Mouse (Mus musculus): Measurements from ENCODE around the gene Rtkn2.

DNA sequence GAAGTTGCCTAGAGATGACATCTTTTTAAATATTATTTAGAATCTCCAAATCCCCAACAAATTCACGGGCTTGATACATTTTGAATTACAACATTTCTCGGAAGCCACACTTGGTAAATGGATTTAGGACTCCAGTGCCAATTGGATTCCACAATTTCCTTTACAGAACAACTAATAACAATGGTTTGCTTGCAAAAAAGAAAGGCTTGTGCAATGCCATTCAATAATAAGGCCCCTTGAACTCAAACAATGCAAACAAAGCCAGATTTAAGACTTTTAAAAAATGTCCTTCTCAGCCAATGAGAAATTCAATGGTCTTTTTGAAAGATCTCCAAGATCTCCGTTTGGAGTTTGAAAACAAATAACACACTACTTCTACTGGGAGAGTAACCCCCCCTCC is 114.1 kb downstream of the Rtkn2 start:
- TF ChIP-seq POLR2A (IDR thresholded peaks at IDR 0.05; ENCODE audit: borderline replicate concordance, control insufficient read depth, low read depth, low read length) (no peak), CTCF (IDR thresholded peaks at IDR 0.05; ENCODE audit: control insufficient read depth, insufficient read depth, low read length) (no peak)
